Comparison of ENCODE assay signal across 23 mouse cellular contexts in genomic region chr9:15584209-15584608, GRCm38 (mm10). TPM values are rescaled to one million over a fixed set of nuclear protein-coding genes. Genes with fewer than 3 reads are reported as not detected.
"Had no signal": no experiment of that assay in that cellular context is flagged by ENCODE, and none has a peak within 500 bp of the region (broad histone marks: within the 10 kb centered on the region; RNA-seq: fewer than 3 reads in every experiment).

No protein-coding gene starts in this region.

- H3K4me1 ChIP-seq: intestine, embryonic 15.5 days; liver, embryonic 12.5 days; liver, embryonic 15.5 days; lung, embryonic 15.5 days; megakaryocyte, embryonic 14.5 days; midbrain, embryonic 10.5 days; neural tube, embryonic 12.5 days; neural tube, embryonic 15.5 days had no signal

- H3K4me3 ChIP-seq: intestine, embryonic 15.5 days; layer of hippocampus, adult 2 months; liver, embryonic 12.5 days; liver, embryonic 15.5 days; lung, embryonic 15.5 days; megakaryocyte, embryonic 14.5 days; midbrain, embryonic 10.5 days; neural tube, embryonic 12.5 days; neural tube, embryonic 15.5 days had no signal

- DNase-seq: kidney, adult 11 months; kidney, postnatal 25 days; layer of hippocampus, adult 9-11 months; liver; lung, adult 18-20 months; lung, postnatal 10 days; lung, postnatal 36 days; midbrain, embryonic 14.5 days; right cerebral cortex, adult 18-20 months; right cerebral cortex, postnatal 14 days; right cerebral cortex, postnatal 4 days; thymus, adult 18-20 months; thymus, postnatal 14 days had no signal

- ATAC-seq: intestine, embryonic 15.5 days; liver, embryonic 12.5 days had no signal

- H3K27ac ChIP-seq: intestine, embryonic 15.5 days; kidney, postnatal 0 days; layer of hippocampus, adult 2 months; liver, embryonic 12.5 days; liver, embryonic 15.5 days; lung, embryonic 15.5 days; midbrain, embryonic 10.5 days; neural tube, embryonic 12.5 days; neural tube, embryonic 15.5 days had no signal

- H3K9ac ChIP-seq: intestine, embryonic 15.5 days; liver, embryonic 12.5 days; liver, embryonic 15.5 days; lung, embryonic 15.5 days; neural tube, embryonic 12.5 days; neural tube, embryonic 15.5 days had no signal

- H3K36me3 ChIP-seq: intestine, embryonic 15.5 days; liver, embryonic 12.5 days; liver, embryonic 15.5 days; lung, embryonic 15.5 days; midbrain, embryonic 10.5 days; neural tube, embryonic 12.5 days; neural tube, embryonic 15.5 days had no signal

- H3K9me3 ChIP-seq: intestine, embryonic 15.5 days; liver, embryonic 12.5 days; liver, embryonic 15.5 days; lung, embryonic 15.5 days; megakaryocyte, embryonic 14.5 days; midbrain, embryonic 10.5 days; neural tube, embryonic 12.5 days; neural tube, embryonic 15.5 days had no signal

- H3K4me2 ChIP-seq: intestine, embryonic 15.5 days; liver, embryonic 12.5 days; liver, embryonic 15.5 days; lung, embryonic 15.5 days; neural tube, embryonic 12.5 days; neural tube, embryonic 15.5 days had no signal

- H3K27me3 ChIP-seq: intestine, embryonic 15.5 days; liver, embryonic 12.5 days; liver, embryonic 15.5 days; lung, embryonic 15.5 days; megakaryocyte, embryonic 14.5 days; neural tube, embryonic 12.5 days; neural tube, embryonic 15.5 days had no signal

RNA-seq across cellular contexts. Expression of gene Deup1, which starts 43.5 kb away (rescaled TPM):
- polyA plus RNA-seq: liver, embryonic 12.5 days had no signal
